Mouse (Mus musculus): Measurements from ENCODE around the gene Ripply1. TPM values are rescaled to one million over a fixed set of nuclear protein-coding genes. Genes with fewer than 3 reads are reported as not detected.

Gene Ripply1
- polyA plus RNA-seq, 1 experiment from 2014 or later = not detected

DNA sequence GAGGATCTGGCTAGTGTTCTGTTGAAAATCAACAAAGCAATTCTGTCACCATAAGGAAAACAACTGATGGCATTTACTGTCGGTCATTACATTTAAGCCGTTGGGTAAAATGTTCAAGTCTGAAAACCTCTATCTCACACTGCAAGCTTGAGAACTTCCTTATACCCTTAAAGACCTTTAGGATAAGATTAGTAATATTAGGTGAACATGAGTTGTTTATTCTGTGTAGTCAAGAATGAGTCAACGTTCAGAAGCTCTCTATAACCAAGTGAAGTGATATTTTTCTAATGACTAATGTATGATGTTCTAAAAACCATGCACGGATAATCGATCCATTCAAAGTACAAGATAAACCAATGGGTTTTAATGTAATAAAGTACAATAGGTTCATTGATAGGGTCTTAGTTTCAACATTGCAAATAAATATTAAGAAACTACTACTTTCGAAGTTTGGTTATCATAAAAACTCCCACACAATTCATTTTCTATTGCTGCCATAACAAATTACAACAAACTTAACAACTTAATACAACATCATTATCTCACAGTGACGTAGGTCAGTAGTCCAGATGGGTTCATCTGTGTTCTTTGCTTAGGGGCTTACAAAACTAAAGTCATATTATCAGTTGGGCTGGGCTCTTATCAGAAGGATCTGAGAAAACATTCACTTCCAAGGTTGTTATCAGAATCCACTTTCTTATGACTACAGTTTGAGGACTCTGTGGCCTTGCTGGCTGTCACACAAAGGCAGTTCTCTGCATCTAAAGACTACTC is 12.1 kb upstream of the Ripply1 start:
- ATAC-seq (replicated peaks; ENCODE audit: extremely low read depth, insufficient read depth, low FRiP score) = no peak
- Histone ChIP-seq H3K36me3 (ENCODE audit: control insufficient read depth, insufficient read depth) (no peaks in the 10 kb centered on the region), H3K9me3 (replicated peaks; ENCODE audit: control insufficient read depth, low read length) (no peaks in the 10 kb centered on the region), H3K4me2 (ENCODE audit: low read depth, low read length) (no peak overlapping the region), H3K27ac (ENCODE audit: low read length) (no peak overlapping the region), H3K4me3 (ENCODE audit: low read length) (no peak overlapping the region), H3K27me3 (ENCODE audit: control insufficient read depth, insufficient read depth, low read length) (no peaks in the 10 kb centered on the region), H3K4me1 (ENCODE audit: control insufficient read depth, insufficient read depth, low read length) (no peaks in the 10 kb centered on the region), H3K9ac (ENCODE audit: low read length) (no peak overlapping the region)
- WGBS = 80% methylated on average over 7 of the region's 7 CpGs

DNA sequence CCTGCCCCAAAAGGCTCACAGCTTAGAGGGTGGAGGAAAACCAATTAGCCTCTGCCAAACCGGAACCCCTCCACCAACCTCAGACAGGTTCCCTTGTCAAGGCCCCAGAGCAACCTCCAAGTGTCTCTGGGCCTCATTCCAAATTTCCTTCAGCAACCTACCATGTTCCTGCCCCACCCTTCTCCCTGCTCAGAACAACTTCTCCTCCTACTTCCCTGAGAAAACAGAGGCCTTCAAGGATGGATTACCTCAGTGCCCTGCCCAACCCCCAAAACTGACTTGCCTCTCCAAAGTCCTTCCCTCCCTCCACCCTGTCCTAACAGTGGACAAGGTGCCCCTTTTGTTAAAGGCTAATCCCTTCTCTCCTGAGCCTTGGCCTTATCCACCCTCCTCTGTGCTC is 3.6 kb upstream of the Ripply1 start:
- Histone ChIP-seq H3K36me3 (ENCODE audit: control insufficient read depth, insufficient read depth) (no peaks in the 10 kb centered on the region), H3K9me3 (replicated peaks; ENCODE audit: control insufficient read depth, low read length) (no peaks in the 10 kb centered on the region), H3K4me2 (ENCODE audit: low read depth, low read length) (no peak overlapping the region), H3K27ac (ENCODE audit: low read length) (no peak overlapping the region), H3K27me3 (ENCODE audit: control insufficient read depth, insufficient read depth, low read length) (no peaks in the 10 kb centered on the region), H3K9ac (ENCODE audit: low read length) (no peak overlapping the region), H3K4me1 (ENCODE audit: control insufficient read depth, insufficient read depth, low read length) (no peaks in the 10 kb centered on the region), H3K4me3 (ENCODE audit: low read length) (no peak overlapping the region)
- 27% methylated on average over 1 of the region's 1 CpGs for whole genome bisulfite sequencing
- peak; percentile 41; the same call in 1 of the 2 replicates for ATAC-seq (replicated peaks; ENCODE audit: extremely low read depth, insufficient read depth, low FRiP score)

DNA sequence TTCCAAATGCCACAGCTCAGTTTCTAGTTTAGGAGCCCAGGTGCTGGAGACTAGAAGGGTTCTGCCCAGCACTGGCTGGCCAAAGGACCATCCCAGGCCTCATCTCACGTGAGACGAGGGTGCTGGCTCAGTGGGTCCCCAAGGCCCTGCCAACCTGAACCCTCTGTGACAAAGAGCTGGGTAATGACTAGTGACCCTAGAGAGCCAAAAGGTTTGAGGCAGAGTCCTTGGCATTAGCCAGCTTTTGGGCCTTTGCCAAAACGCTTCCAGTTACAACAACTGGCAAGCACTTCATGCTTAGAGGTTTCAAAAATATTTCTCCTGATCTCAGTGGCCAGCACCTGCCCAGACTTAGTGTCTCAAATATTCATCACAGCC is 881 bp upstream of the Ripply1 start:
- Histone ChIP-seq H3K4me3 (ENCODE audit: low read length) (no peak overlapping the region), H3K4me2 (ENCODE audit: low read depth, low read length) (no peak overlapping the region), H3K27me3 (ENCODE audit: control insufficient read depth, insufficient read depth, low read length) (no peaks in the 10 kb centered on the region), H3K4me1 (ENCODE audit: control insufficient read depth, insufficient read depth, low read length) (no peaks in the 10 kb centered on the region), H3K36me3 (ENCODE audit: control insufficient read depth, insufficient read depth) (no peaks in the 10 kb centered on the region), H3K9ac (ENCODE audit: low read length) (no peak overlapping the region), H3K27ac (ENCODE audit: low read length) (no peak overlapping the region), H3K9me3 (replicated peaks; ENCODE audit: control insufficient read depth, low read length) (no peaks in the 10 kb centered on the region)
- no peak for ATAC-seq (replicated peaks; ENCODE audit: extremely low read depth, insufficient read depth, low FRiP score)
- 61% methylated on average over 3 of the region's 3 CpGs for WGBS

DNA sequence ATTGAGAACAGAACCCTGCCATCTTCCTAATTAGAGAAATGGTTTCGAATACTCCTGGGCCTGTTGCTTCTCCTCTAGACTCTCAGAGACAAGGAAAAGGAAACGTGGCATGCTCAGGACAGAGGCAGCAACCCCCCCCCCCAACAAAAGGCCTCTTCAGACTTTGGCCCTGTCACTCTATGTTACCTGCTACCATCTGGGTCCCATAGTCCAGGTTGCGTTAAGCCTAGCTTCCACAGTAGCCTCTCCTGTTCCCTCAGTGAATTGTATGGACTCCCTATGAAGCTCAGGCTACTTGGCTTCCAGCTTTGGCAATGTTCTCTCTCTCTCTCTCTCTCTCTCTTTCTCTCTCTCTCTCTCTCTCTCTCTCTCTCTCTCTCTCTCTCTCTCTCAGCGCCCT is 590 bp downstream of the Ripply1 start:
- Histone ChIP-seq H3K4me2 (ENCODE audit: low read depth, low read length) (no peak overlapping the region), H3K9me3 (replicated peaks; ENCODE audit: control insufficient read depth, low read length) (no peaks in the 10 kb centered on the region), H3K4me3 (ENCODE audit: low read length) (no peak overlapping the region), H3K27ac (ENCODE audit: low read length) (no peak overlapping the region), H3K36me3 (ENCODE audit: control insufficient read depth, insufficient read depth) (no peaks in the 10 kb centered on the region), H3K27me3 (ENCODE audit: control insufficient read depth, insufficient read depth, low read length) (no peaks in the 10 kb centered on the region), H3K4me1 (ENCODE audit: control insufficient read depth, insufficient read depth, low read length) (no peaks in the 10 kb centered on the region), H3K9ac (ENCODE audit: low read length) (no peak overlapping the region)
- WGBS = 71% methylated on average over 4 of the region's 4 CpGs
- ATAC-seq (replicated peaks; ENCODE audit: extremely low read depth, insufficient read depth, low FRiP score) = no peak

DNA sequence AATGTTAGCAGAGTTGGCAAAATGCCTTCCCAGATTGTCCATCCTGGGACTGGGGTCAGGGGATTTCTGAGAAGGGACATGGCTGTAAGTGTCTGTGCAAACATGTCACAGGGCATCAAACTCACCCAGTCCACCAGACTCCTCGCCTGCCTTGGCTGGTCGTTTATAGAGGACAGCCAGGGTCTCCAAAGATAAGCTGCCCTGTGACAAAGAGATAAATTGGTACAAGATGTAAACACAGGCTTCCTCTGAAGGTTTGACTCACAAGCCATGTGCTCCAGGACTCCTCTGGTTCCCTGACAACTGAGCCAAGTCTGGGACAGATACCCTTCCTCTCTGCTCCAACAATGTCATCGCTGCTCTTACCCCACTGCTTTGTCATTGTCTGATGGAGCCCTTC is 1.2 kb downstream of the Ripply1 start:
- 28% methylated on average over 3 of the region's 3 CpGs for whole genome bisulfite sequencing
- Histone ChIP-seq H3K4me2 (ENCODE audit: low read depth, low read length) (no peak overlapping the region), H3K27ac (ENCODE audit: low read length) (no peak overlapping the region), H3K36me3 (ENCODE audit: control insufficient read depth, insufficient read depth) (no peaks in the 10 kb centered on the region), H3K9ac (ENCODE audit: low read length) (no peak overlapping the region), H3K4me1 (ENCODE audit: control insufficient read depth, insufficient read depth, low read length) (no peaks in the 10 kb centered on the region), H3K27me3 (ENCODE audit: control insufficient read depth, insufficient read depth, low read length) (no peaks in the 10 kb centered on the region), H3K9me3 (replicated peaks; ENCODE audit: control insufficient read depth, low read length) (no peaks in the 10 kb centered on the region), H3K4me3 (ENCODE audit: low read length) (no peak overlapping the region)
- ATAC-seq (replicated peaks; ENCODE audit: extremely low read depth, insufficient read depth, low FRiP score) = no peak

DNA sequence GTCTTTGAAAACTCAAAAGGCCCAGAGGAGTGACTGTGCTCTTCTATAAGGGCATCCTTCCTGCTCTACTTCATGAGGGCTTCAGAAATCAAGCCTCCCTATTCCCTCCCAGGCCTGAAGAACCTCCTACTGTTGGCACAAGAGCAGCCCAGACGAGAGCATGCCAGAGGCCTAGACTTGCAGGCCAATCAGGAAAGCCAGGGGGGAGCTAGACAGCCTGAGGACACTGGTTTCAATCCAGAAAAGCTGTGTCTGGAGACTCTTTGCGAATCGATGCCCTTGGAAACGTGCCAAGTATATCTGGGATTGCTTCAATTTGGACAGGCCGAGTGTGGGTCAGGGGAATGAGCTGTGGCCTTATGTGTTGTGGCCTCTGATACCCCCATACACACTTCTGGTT is 2.8 kb downstream of the Ripply1 start:
- Histone ChIP-seq H3K4me3 (ENCODE audit: low read length) (no peak overlapping the region), H3K4me1 (ENCODE audit: control insufficient read depth, insufficient read depth, low read length) (no peaks in the 10 kb centered on the region), H3K4me2 (ENCODE audit: low read depth, low read length) (no peak overlapping the region), H3K9me3 (replicated peaks; ENCODE audit: control insufficient read depth, low read length) (no peaks in the 10 kb centered on the region), H3K36me3 (ENCODE audit: control insufficient read depth, insufficient read depth) (no peaks in the 10 kb centered on the region), H3K27ac (ENCODE audit: low read length) (no peak overlapping the region), H3K9ac (ENCODE audit: low read length) (no peak overlapping the region), H3K27me3 (ENCODE audit: control insufficient read depth, insufficient read depth, low read length) (no peaks in the 10 kb centered on the region; the same call in 1 of the 2 replicates)
- WGBS = 64% methylated on average over 5 of the region's 5 CpGs
- no peak for ATAC-seq (replicated peaks; ENCODE audit: extremely low read depth, insufficient read depth, low FRiP score)

DNA sequence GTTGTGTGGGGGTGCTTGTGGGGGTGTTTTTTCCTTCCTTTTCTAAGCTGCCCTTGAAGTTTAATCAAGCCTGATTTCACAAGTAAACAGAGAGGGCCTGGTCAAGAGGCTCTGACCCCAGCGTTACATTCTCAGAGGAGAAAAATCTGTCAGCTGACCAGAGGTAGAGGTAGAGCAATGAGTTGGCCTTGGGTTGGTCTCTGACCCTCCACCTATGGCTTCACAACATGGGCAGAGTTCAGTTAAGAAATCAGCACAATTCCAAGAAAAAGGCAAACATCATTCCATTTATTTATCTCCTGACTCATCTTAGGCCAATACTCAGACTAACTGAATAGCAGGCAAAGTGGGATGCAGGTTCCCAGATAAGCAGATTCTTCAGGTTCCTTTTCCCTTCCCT is 3.3 kb downstream of the Ripply1 start:
- H3K4me1 ChIP-seq (ENCODE audit: control insufficient read depth, insufficient read depth, low read length) = no peaks in the 10 kb centered on the region
- ATAC-seq (replicated peaks; ENCODE audit: extremely low read depth, insufficient read depth, low FRiP score) = no peak
- WGBS = 45% methylated on average over 1 of the region's 1 CpGs
- H3K36me3 ChIP-seq (ENCODE audit: control insufficient read depth, insufficient read depth) = no peaks in the 10 kb centered on the region
- H3K27me3 ChIP-seq (ENCODE audit: control insufficient read depth, insufficient read depth, low read length) = no peaks in the 10 kb centered on the region; the same call in 1 of the 2 replicates
- H3K9me3 ChIP-seq (replicated peaks; ENCODE audit: control insufficient read depth, low read length) = no peaks in the 10 kb centered on the region
- H3K4me3 ChIP-seq (ENCODE audit: low read length) = no peak overlapping the region
- H3K9ac ChIP-seq (ENCODE audit: low read length) = no peak overlapping the region
- H3K27ac ChIP-seq (ENCODE audit: low read length) = no peak overlapping the region
- no peak overlapping the region for H3K4me2 ChIP-seq (ENCODE audit: low read depth, low read length)

DNA sequence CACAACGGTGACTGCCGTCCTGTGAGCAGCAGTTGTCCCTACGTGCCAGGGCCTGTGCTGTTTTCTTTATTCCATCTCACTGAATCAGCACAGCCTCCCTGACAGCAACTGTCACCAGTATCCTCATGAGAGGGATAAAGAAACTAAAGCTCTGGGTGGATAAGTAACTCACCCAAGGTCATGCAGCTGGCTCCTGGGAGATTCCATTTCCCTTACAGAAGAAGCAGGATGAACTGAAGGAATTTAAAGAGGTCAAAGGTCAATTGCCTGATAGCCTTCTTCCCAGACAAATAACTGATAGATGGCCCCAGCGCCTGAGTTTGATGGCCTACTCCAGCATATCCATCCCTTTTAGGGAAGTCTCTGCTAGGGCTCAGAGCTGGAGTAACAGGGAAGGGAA is 4.8 kb downstream of the Ripply1 start:
- H3K27me3 ChIP-seq (ENCODE audit: control insufficient read depth, insufficient read depth, low read length) = no peaks in the 10 kb centered on the region; the same call in 1 of the 2 replicates
- H3K9me3 ChIP-seq (replicated peaks; ENCODE audit: control insufficient read depth, low read length) = no peaks in the 10 kb centered on the region
- no peak overlapping the region for H3K4me2 ChIP-seq (ENCODE audit: low read depth, low read length)
- no peak overlapping the region for H3K27ac ChIP-seq (ENCODE audit: low read length)
- no peaks in the 10 kb centered on the region for H3K4me1 ChIP-seq (ENCODE audit: control insufficient read depth, insufficient read depth, low read length)
- no peak overlapping the region for H3K4me3 ChIP-seq (ENCODE audit: low read length)
- no peak overlapping the region for H3K9ac ChIP-seq (ENCODE audit: low read length)
- H3K36me3 ChIP-seq (ENCODE audit: control insufficient read depth, insufficient read depth) = no peaks in the 10 kb centered on the region
- 55% methylated on average over 4 of the region's 4 CpGs for WGBS
- no peak for ATAC-seq (replicated peaks; ENCODE audit: extremely low read depth, insufficient read depth, low FRiP score)

DNA sequence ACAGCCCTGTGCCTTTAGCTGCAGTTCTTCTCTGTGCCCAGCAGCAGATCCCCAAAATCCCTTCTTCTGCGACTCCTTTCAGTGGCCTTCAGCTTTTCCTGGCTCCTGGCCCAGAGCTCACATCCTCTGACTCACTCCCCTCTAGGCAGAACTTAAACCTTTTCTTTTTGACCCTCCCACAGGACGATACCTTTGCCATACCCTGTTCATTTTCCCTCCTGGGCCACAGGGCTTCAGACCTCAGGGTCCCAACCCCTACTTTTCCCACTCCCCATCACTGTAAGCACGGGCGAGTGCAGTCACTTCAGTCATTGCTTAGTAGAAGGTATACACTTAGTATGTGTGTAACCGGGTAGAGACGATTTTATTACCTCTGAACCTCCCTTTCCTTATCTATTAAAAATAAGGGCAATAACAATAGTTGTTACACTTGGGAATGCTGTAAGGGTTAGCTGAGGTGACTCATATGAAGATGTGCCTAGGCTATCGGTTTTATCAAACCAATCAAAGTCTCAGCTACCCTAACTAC is 7.0 kb downstream of the Ripply1 start:
- ATAC-seq (replicated peaks; ENCODE audit: extremely low read depth, insufficient read depth, low FRiP score) = 0 out of 2 replicates have a peak, but pooled peaks have one; percentile 32
- no peak overlapping the region for H3K9ac ChIP-seq (ENCODE audit: low read length)
- 57% methylated on average over 7 of the region's 7 CpGs for WGBS
- no peaks in the 10 kb centered on the region for H3K9me3 ChIP-seq (replicated peaks; ENCODE audit: control insufficient read depth, low read length)
- peak overlapping the region; percentile 46; the same call in 1 of the 2 replicates for H3K4me2 ChIP-seq (ENCODE audit: low read depth, low read length)
- no peaks in the 10 kb centered on the region for H3K4me1 ChIP-seq (ENCODE audit: control insufficient read depth, insufficient read depth, low read length)
- H3K4me3 ChIP-seq (ENCODE audit: low read length) = no peak overlapping the region
- no peaks in the 10 kb centered on the region; the same call in 1 of the 2 replicates for H3K27me3 ChIP-seq (ENCODE audit: control insufficient read depth, insufficient read depth, low read length)
- H3K27ac ChIP-seq (ENCODE audit: low read length) = no peak overlapping the region
- H3K36me3 ChIP-seq (ENCODE audit: control insufficient read depth, insufficient read depth) = no peaks in the 10 kb centered on the region

All from heart, embryonic 16.5 days (tissue).